Mouse (Mus musculus) testis, postnatal 14 days (tissue): ENCODE measurements around the gene Itpka.

Experiments used
- DNase-seq: peaks from one replicate; pipeline ENCODE4 v3.0.0; 2021; ENCODE audit warnings: low spot score

Itpka gene

DNA sequence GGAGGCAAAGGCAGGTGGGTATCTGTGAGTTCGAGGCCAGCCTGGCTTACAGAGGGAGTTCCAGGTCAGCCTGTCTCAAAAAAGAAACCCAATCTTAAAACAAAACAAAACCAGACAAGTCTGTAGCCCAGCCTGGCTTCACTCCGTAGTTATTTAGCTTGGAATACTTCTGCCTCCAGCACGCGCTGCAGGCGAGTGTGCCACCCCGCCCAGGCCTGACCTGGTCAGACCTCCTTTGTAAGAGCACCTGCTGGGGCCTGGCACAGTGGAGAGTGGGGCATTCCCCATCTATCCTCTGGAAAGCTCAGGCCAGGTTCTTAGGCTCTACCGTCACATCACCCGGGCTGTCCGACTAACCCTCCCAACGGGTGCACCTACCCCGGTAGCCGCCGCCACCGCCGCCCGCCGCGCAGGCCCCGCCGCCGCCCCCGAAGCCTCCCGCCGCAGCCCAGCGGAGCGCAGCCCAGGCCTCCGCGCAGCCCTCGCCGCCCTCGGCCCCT lies 15.5 kb downstream of the Itpka start:
- DNase-seq, result no peak

DNA sequence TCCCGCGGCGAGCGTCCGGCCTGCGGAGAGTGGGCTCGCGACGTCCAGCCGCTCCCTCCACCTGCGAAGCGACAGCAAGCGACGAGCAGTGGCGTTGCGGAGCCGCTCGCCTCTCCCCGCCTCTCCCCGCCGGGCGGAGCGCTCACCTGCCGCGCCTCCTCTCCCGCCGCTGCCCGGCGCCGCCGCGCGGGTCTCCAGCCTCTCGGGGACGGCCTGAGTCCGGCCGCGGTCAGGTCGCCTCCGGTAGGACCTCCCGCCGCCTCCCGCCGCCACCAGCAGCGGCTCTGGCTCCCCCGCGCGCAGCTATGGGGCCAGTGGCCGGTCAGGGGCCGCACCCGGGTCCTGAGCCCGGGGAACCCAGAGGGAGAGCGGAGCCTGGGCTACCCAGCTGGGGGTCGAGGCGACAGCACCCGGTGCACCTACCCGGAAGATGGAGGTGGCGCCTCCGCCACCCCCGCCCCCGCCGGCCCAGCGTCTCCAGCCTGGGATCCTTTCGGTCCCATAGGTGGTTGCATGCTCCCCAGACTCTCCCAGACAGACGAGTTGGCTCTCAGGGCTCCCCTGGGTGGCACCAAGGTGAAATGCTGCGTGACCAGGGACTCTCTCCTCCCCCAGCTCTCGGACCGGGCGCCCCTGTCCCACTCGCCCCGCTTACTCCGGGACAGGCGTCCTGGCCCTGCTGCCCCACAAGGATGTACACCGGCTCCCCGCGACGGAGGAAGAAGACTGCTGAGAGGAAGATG lies 16.1 kb downstream of the Itpka start:
- DNase-seq, result no peak

- no peak for DNase-seq
Measured at GRCm38 (mm10) chr2:119758844-119759835, 17.0 kb downstream of the Itpka start.

- DNase-seq, result no peak
Measured at GRCm38 (mm10) chr2:119760251-119760650, 18.1 kb downstream of the Itpka start, which contains the start of gene Ltk. Gene Ltk (minus strand): TSS chr2:119760431.

DNA sequence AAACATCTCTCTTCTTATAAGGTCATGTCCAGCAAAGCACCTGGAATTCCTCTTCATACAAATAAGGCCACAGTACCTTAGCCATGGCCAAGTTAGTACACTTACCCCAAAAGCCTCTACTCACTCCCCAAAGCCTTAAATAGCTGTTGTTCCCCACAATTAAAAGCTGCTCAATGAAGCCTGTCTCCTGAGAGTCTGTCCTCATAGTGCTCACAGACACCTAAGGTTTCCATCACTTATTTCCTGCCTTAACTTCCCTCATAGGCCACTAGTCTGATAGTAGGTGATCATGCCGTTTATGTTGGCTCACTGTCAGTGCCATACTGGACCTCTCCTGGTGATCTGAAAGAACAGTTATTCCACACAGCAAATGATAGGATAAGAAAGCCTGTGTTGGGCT lies 20.1 kb downstream of the Itpka start:
- DNase-seq, result no peak

GRCm38 (mm10) chr2:119763924-119764323 lies 21.8 kb downstream of the Itpka start:
- no peak for DNase-seq

- DNase-seq, result no peak
Measured at GRCm38 (mm10) chr2:119767246-119767645, 25.1 kb downstream of the Itpka start.

DNA sequence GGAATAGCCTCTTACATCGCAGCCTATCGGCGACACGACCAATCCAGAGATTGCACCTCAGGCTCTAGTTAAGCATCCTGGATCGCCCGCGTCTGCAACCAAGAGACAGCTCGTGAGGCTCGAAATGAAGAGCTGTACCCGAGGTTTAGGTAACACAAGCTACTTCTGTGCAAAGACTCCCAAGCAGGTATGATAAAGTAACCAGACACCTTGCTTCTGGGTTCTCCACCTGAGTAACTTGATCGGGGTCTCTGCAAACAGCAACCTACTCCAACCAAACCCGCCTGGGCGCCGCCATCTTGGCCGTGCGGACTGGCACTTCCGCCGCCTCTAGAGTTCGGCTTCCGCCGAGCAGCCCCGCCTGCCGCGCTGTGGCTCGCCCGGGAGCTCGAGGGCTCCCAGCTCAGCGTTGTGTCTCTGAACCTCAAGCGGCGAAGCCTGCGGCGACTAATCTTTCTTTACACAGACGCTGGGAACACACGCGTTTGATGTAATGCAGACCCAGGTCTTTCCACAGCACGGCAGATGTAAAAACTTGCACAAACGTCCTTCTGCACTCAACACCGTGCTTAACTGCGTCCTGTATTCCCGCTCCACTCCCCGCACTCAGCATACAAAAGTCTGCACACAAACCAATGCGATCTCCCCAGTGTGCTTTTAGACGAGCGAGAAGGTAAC lies 45.2 kb downstream of the Itpka start, which contains the start of gene Rpap1:
TSS of gene Rpap1 (minus strand) at position 332 of the 678 bp plus-strand sequence.
- DNase-seq, result peak; percentile 86

- DNase-seq, result no peak
Measured at GRCm38 (mm10) chr2:119789996-119790395, 47.9 kb downstream of the Itpka start.

DNA sequence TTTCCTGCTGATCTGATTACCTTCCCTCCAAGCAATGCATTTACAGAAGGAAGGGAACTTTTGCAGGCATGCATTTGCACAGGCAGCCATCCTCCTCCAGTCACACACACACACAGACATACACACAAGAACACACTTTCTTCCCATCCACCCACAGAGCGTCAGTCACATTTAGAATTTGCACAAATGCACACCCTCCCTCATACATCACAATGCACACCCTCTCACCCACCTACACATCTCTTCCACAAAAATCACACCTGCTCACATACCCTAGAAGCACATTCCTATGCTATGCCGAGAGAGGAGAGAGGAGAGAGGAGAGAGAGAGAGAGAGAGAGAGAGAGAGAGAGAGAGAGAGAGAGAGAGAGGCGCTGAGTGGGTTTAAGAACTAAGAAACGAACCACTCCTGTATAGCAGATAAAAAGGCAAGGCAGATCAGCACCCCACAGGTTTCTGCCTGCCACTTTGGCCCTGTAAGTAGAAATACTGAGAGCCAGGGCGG lies 55.2 kb downstream of the Itpka start, which contains the start of gene Tyro3:
TSS of gene Tyro3 (plus strand) at position 455 of the 505 bp plus-strand sequence.
- no peak for DNase-seq

DNA sequence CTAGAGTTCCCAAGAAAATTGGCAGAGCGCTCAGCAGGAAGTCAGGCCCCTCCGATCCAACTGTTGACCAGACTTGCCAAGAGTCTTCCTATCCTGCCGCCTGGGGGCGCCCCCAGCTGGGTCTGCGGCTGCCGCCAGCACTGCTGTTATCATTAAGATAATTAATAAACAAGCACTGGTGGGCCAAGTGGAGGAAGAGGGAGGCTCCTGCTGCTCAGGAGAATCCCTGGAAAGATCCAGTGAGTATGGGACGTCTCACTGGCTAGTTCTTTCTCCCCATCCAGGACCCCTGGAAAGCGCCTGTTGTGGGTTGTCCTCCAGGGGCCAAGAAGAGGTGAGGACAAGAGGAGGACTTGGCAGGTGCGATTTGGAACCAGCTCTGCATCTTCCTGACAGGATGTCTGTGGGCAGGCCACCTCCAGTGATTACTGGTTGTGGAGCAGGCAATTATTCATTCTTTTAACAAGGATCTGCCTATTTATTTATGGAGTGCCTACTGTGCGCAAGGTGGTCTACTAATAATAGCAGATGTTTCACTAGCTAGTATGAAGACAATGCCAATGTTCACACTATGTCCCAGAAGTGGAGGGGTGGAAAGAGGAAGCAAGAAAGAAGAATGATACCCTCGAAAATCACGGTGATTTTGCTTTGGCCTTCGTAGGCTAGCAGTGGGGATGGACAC lies 56.2 kb downstream of the Itpka start:
- peak; percentile 73 for DNase-seq

GRCm38 (mm10) chr2:119799181-119799960 lies 57.2 kb downstream of the Itpka start:
- peak; percentile 66 for DNase-seq

DNA sequence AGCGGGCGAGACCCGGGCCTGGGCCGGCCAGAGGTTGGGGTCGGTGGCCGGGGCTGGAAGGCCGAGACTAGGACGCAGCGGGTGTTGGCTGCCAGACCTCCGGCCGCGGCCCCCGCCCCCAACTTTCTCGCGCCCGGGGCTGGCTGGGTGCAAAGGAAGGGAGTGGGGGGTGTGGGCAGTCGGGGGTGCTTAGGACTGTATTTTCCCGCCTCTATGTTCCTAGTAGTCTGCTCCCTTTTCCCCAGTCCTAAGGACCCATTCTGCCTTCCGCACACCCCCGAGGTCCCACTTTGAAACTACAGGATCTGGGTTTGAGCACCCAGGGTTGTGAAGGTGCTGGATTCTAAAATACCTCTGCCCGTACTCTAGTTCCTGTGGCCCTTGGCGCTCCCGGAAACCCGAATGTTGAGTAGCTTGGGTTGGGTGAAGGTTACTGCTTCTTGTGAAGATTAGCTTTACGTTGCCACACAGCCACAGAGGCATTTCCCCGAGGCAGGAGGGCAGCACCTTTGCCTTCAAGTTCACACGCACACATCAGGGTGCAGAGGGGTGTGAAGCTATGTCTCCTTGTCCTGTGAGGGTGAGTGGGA lies 57.9 kb downstream of the Itpka start:
- DNase-seq, result peak; percentile 49
